Mouse (Mus musculus): ENCODE measurements around the gene Lefty1.
"Not testable (repeated sequence)": the region's sequence is repeated elsewhere in the genome, so short reads cannot be mapped to it uniquely, and the experiment has no call there.

Gene Lefty1

DNA sequence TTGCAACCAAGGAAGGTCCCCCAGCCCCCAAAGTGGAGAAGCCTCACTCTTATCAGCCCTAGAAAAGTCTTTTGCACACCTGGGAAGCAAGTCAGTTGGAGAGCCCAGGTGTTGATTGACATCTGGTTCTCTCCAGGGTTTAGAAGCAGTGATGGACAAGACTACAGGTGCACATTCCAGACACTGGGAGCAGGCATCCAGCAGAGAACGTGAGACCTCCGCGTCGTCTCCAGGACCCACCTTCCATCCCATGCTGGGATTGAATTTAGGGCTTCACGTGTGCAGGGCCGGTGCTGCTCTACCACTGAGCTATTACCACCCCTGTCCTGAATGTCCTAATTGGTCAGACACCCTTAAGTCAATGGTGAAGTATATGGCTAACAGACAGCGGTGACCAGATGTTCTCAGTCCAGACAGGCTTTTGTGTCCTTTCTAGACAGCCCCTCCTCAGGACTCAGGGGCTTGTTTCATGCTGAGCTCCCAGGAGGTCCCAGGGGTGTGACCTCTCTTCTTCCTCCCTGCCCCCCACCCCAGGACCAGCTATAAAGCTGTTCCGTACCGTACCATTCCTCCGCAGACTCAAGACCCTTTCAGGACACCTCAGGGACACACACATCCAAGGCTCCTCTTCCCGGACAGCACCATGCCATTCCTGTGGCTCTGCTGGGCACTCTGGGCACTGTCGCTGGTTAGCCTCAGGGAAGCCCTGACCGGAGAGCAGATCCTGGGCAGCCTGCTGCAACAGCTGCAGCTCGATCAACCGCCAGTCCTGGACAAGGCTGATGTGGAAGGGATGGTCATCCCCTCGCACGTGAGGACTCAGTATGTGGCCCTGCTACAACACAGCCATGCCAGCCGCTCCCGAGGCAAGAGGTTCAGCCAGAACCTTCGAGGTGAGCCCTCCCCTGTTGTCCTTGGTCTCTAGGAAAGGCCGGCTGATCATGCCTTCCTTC lies at the start of gene Lefty1:
Lefty1 (plus strand) TSS at position 556 of the 953 bp plus-strand sequence.
- in situ Hi-C loops (cut with MseI, MboI) = no loop called here

- in situ Hi-C loops (cut with MseI, MboI) = no loop called here
These were observed 46.2 kb upstream of the Lefty1 start for GRCm38 (mm10) chr1:180888556-180889042.

GRCm38 (mm10) chr1:180889172-180889571 lies 45.6 kb upstream of the Lefty1 start:
- in situ Hi-C loops (cut with MseI, MboI) = no loop called here

- in situ Hi-C loops (cut with MseI, MboI) = no loop called here
These were observed 45.0 kb upstream of the Lefty1 start for GRCm38 (mm10) chr1:180889841-180890240.

DNA sequence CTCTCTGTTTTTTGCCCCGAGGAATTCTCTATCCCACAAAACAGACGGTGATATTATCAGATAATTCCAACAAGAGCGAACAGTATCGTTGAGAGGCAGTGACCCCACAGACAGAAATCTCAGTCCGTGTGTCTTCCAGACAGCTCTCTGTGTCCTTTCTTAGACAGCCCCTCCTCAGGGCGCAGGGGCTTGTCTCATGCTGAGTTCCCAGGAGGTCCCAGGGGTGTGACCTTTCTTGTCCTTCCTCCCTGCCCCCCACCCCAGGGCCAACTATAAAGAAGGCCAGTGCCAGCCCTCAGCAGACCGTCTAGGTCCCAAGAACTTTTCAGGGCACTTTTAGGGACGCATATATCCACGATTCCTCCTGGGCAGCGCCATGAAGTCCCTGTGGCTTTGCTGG lies 42.0 kb upstream of the Lefty1 start, which contains the start of gene Lefty2:
Lefty2 (plus strand) TSS at position 301 of the 400 bp plus-strand sequence.
- in situ Hi-C loops (cut with MseI, MboI) = no loop called here

DNA sequence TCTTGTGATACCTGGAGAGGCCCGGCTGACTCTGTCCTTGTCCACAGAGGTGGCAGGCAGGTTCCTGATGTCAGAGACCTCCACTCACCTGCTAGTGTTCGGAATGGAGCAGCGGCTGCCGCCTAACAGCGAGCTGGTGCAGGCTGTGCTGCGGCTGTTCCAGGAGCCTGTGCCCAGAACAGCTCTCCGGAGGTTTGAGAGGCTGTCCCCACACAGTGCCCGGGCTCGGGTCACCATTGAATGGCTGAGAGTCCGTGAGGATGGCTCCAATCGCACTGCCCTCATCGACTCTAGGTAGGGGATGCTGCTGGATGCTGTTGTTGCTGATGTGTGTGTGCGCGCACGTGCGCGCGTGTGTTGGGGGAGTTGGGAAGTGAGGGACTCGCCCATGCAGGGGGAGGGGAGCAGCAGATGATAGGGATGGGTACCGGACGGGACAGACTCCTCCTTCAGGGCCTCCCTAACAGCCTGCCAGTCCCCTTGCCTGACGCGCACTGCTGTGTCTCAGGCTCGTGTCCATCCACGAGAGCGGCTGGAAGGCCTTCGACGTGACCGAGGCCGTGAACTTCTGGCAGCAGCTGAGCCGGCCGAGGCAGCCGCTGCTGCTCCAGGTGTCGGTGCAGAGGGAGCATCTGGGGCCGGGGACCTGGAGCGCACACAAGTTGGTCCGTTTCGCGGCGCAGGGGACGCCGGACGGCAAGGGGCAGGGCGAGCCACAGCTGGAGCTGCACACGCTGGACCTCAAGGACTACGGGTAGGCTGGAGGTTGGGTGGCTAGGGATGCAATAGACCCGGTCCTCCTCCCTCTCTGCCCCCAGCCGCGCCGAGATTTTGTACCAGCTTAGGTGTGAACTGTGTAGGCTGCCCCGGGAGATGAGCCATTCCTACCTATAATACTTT lies 40.5 kb upstream of the Lefty1 start:
- in situ Hi-C loops (cut with MseI, MboI) = not testable (repeated sequence)

- in situ Hi-C loops (cut with MseI, MboI) = loop anchor here in 1 of 2 experiments (10.0 kb wide), 1 partner anchor 74 kb away; no protein-coding TSS in a partner anchor
These were observed 33.7 kb upstream of the Lefty1 start for GRCm38 (mm10) chr1:180901107-180901506.

DNA sequence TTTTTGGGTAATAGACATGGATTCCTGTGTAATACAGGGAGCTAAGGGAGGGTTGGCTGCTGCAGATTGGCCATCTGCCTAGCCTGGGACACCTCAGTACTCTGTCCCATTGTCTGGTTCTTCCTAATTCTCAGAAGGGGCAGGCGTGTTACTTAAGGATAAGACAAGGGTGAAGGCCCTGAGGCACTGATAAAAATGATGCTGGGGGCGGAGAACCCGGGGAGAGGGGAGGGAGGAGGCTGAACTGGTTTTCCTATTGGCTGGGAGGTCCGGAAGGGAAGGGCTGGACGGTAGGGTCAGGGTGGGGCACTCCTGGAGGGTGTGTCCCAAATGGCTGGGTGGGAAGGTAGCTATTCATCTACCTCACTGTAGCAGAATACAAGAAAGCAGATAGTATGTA lies 31.9 kb upstream of the Lefty1 start:
- in situ Hi-C loops (cut with MseI, MboI) = loop anchor here in 1 of 2 experiments (10.0 kb wide), 1 partner anchor 72 kb away; no protein-coding TSS in a partner anchor

- in situ Hi-C loops (cut with MseI, MboI) = loop anchor here in 1 of 2 experiments (10.0 kb wide), 1 partner anchor 71 kb away; no protein-coding TSS in a partner anchor
These were observed 31.2 kb upstream of the Lefty1 start for GRCm38 (mm10) chr1:180903666-180904038.

DNA sequence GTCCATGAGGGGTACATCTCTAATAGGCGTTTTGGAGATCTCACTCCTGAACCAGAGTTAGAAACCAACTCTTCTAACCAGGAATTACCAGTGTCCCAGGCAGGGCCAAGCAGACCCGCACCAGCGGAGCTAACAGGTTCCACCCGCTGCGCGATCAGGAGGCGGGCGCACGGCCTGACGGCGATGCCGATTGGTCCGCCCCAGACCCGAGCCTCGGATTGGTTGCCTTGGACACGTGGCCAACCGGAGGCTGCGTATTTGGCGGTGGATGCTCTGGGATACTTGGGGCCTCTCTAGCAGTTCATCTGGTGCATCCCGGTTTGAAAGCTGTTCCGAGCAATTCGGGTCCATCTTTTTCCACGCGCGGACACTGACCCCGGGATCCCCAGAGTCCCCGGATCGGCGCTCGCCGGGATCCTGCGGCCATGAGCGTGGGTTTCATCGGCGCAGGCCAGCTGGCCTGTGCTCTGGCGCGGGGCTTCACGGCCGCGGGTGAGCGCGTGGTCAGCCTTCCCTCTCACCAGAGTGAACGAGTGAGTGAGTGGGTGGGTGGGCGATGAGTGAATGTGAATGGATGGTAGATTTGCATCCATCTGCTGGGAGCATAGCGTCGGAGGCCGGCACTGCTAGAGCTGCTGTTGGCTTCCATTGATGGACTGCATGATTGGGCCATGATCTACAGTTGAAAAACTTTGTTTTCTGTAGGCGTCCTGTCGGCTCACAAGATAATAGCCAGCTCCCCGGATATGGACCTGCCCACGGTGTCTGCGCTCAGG lies 30.6 kb upstream of the Lefty1 start, which contains the start of gene Pycr2:
Pycr2 (plus strand) TSS at position 255 of the 776 bp plus-strand sequence.
- in situ Hi-C loops (cut with MseI, MboI) = loop anchor here in 1 of 2 experiments (10.0 kb wide), 1 partner anchor 71 kb away; no protein-coding TSS in a partner anchor

- in situ Hi-C loops (cut with MseI, MboI) = loop anchor here in 1 of 2 experiments (10.0 kb wide), 1 partner anchor 70 kb away; no protein-coding TSS in a partner anchor
These were observed 30.1 kb upstream of the Lefty1 start for GRCm38 (mm10) chr1:180904815-180905080.

GRCm38 (mm10) chr1:180905307-180905706 lies 29.5 kb upstream of the Lefty1 start:
- in situ Hi-C loops (cut with MseI, MboI) = loop anchor here in 1 of 2 experiments (10.0 kb wide), 1 partner anchor 69 kb away; no protein-coding TSS in a partner anchor

GRCm38 (mm10) chr1:180905876-180906275 lies 28.9 kb upstream of the Lefty1 start:
- in situ Hi-C loops (cut with MseI, MboI) = loop anchor here in 1 of 2 experiments (10.0 kb wide), 1 partner anchor 69 kb away; no protein-coding TSS in a partner anchor

DNA sequence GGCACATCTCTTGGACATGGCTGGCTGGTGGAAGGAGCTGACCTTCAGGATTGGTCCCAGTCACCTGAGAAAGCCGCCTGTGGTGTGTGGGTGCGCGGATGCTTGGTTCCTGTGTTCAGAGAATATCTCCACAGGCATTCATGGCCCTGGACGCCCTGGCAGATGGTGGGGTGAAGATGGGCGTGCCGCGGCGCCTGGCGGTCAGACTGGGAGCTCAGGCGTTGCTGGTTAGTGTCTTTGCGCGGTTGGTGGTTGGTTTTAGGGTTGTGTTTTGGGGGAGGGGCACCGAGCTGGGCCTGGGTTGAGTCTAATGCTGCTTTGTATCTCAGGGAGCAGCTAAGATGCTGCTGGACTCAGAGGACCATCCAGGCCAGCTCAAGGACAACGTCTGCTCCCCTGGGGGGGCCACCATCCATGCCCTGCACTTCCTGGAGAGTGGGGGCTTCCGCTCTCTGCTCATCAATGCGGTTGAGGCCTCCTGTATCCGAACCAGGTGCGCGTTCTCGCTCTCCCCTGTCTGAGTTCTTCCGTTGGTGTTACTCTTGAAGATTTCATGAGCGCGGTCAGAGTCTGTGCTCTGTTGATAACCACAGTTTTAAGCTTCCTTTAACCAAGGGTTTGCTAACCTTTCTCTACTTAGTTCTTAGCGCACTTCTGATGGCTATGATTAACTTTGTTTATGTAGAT lies 28.2 kb upstream of the Lefty1 start:
- in situ Hi-C loops (cut with MseI, MboI) = loop anchor here in 1 of 2 experiments (10.0 kb wide), 1 partner anchor 68 kb away; no protein-coding TSS in a partner anchor

GRCm38 (mm10) chr1:180911138-180911537 lies 23.7 kb upstream of the Lefty1 start:
- in situ Hi-C loops (cut with MseI, MboI) = no loop called here

GRCm38 (mm10) chr1:180911653-180912287 lies 23.1 kb upstream of the Lefty1 start:
- in situ Hi-C loops (cut with MseI, MboI) = no loop called here

GRCm38 (mm10) chr1:180912792-180913191 lies 22.0 kb upstream of the Lefty1 start:
- in situ Hi-C loops (cut with MseI, MboI) = no loop called here

- in situ Hi-C loops (cut with MseI, MboI) = no loop called here
These were observed 21.0 kb upstream of the Lefty1 start for GRCm38 (mm10) chr1:180913797-180914196.

DNA sequence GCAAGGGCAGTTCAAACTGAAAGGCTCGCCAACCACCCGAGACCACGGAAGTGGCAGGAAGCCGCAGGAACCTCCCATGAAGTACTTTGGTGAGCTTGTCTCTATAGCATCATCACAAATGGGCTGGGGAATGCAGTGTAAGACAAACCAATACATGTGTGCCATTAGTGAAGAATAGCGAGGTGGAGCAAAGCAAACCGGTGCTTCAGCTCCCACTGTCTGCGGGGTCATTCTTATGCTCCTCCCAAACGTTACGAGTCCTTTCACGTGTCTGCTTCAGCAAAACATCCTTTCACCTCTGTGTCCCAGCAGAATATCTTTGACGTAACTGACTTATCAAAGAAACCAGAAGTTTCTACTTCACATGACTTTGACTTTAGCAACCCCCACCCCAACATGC lies 18.4 kb upstream of the Lefty1 start:
- in situ Hi-C loops (cut with MseI, MboI) = no loop called here

All from mouse trophoblast stem cell (cell line).